Mouse (Mus musculus) kidney, postnatal 4 days (tissue): ENCODE measurements at regions not wholly inside any gene's neighbourhood (a gene's known extent, or its start where the extent isn't known, plus 50 kb on each side); places are given as distances from the start of the nearest gene placed in this dataset.

ENCODE experiments used
- DNase-seq, 2 experiments: peaks; one replicate each; pipeline ENCODE4 v3.0.0; 2021; ENCODE audit warnings: mixed read lengths in 2 of 2

- DNase-seq: no peak
Measured at GRCm38 (mm10) chr17:83096451-83096850, 118.6 kb upstream of the Pkdcc start.

- no peak for DNase-seq
Measured at GRCm38 (mm10) chr17:83097998-83098397, 117.1 kb upstream of the Pkdcc start.

GRCm38 (mm10) chr17:83098679-83099413, 116.2 kb upstream of the Pkdcc start:
- DNase-seq: no peak

GRCm38 (mm10) chr17:83101035-83101434, 114.1 kb upstream of the Pkdcc start:
- no peak for DNase-seq

- no peak for DNase-seq
Measured at GRCm38 (mm10) chr17:83101756-83102155, 113.3 kb upstream of the Pkdcc start.

GRCm38 (mm10) chr17:83102675-83103412, 112.2 kb upstream of the Pkdcc start:
- DNase-seq: peak in 1 of 2 experiments; percentile 44

GRCm38 (mm10) chr17:83108151-83108550, 106.9 kb upstream of the Pkdcc start:
- DNase-seq: peak; percentile 37 to 41

GRCm38 (mm10) chr17:83109792-83110440, 105.2 kb upstream of the Pkdcc start:
- DNase-seq: no peak

GRCm38 (mm10) chr17:83110556-83110955, 104.5 kb upstream of the Pkdcc start:
- no peak for DNase-seq

- no peak for DNase-seq
Measured at GRCm38 (mm10) chr17:83115146-83115545, 99.9 kb upstream of the Pkdcc start.

GRCm38 (mm10) chr17:83115832-83116480, 99.1 kb upstream of the Pkdcc start:
- DNase-seq: peak in 1 of 2 experiments; percentile 61

GRCm38 (mm10) chr17:83120665-83121232, 94.3 kb upstream of the Pkdcc start:
- DNase-seq: no peak

- DNase-seq: peak; percentile 73 to 84
Measured at GRCm38 (mm10) chr17:83122525-83123280, 92.4 kb upstream of the Pkdcc start.

GRCm38 (mm10) chr17:83125057-83125456, 90.0 kb upstream of the Pkdcc start:
- DNase-seq: no peak

GRCm38 (mm10) chr17:83127842-83128241, 87.2 kb upstream of the Pkdcc start:
- DNase-seq: no peak

GRCm38 (mm10) chr17:83128843-83129544, 86.1 kb upstream of the Pkdcc start:
- no peak for DNase-seq

- DNase-seq: no peak
Measured at GRCm38 (mm10) chr17:83129658-83130057, 85.4 kb upstream of the Pkdcc start.

- DNase-seq: no peak
Measured at GRCm38 (mm10) chr17:83133201-83133600, 81.9 kb upstream of the Pkdcc start.

GRCm38 (mm10) chr17:83135441-83136120, 79.5 kb upstream of the Pkdcc start:
- DNase-seq: peak; percentile 52 to 69

- no peak for DNase-seq
Measured at GRCm38 (mm10) chr17:83136267-83136666, 78.8 kb upstream of the Pkdcc start.

GRCm38 (mm10) chr17:83137720-83138119, 77.4 kb upstream of the Pkdcc start:
- DNase-seq: no peak
